Comparison of ENCODE assay signal across 12 mouse cellular contexts in the genomic region with DNA sequence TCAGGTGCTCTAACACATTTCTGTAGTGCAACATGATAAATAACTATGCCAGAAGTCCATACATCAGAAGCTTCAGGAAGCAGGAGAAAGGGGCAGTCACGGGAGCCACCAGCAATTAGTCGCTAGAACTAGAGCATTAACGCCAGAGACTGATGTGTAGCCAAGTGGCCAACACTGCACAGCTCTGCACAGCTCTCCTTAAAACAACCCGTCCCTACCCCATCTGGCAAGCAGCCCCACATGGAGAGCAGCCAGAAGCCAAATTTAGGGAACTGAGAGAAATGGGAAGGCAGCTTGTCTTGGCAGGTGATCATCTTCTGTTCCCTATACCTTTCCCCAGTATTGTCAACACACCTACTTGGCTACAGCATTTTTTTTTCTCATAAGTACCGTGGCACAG.
DNase-seq lines count a peak whose midpoint lies in the region; ATAC-seq and TF ChIP-seq lines count a peak whose summit lies in the region.
"Had no signal": no experiment of that assay in that cellular context is flagged by ENCODE, and none has a peak within 500 bp of the region (broad histone marks: within the 10 kb centered on the region; RNA-seq: fewer than 3 reads in every experiment).

No protein-coding gene starts in this region.

- H3K9ac ChIP-seq in limb, embryonic 14.5 days (ENCODE audit: low read depth, low read length, severe bottlenecking): no peak overlapping the region
- H3K9ac ChIP-seq: embryonic facial prominence, embryonic 15.5 days; heart, embryonic 13.5 days; liver, embryonic 15.5 days had no signal

- no peak overlapping the region for H3K4me2 ChIP-seq in limb, embryonic 14.5 days (replicated peaks; ENCODE audit: low read depth, low read length, severe bottlenecking)
- H3K4me2 ChIP-seq: embryonic facial prominence, embryonic 15.5 days; heart, embryonic 13.5 days; liver, embryonic 15.5 days had no signal

- no peak for ATAC-seq in limb, embryonic 14.5 days (ENCODE audit: low FRiP score, low read depth)

- no peaks in the 10 kb centered on the region for H3K9me3 ChIP-seq in limb, embryonic 14.5 days (ENCODE audit: control insufficient read depth, low read length)
- H3K9me3 ChIP-seq in limb, embryonic 10.5 days (replicated peaks): no peaks in the 10 kb centered on the region
- H3K9me3 ChIP-seq: embryonic facial prominence, embryonic 15.5 days; heart, embryonic 13.5 days; liver, embryonic 15.5 days had no signal

- no peak for TF ChIP-seq POLR2A in limb, embryonic 14.5 days (IDR thresholded peaks at IDR 0.05; ENCODE audit: borderline replicate concordance, extremely low read depth, insufficient read depth, insufficient read length)

- no peaks in the 10 kb centered on the region for H3K27me3 ChIP-seq in limb, embryonic 14.5 days (ENCODE audit: control insufficient read depth, insufficient read depth, low read length)
- no peaks in the 10 kb centered on the region for H3K27me3 ChIP-seq in limb, embryonic 10.5 days (ENCODE audit: low read depth, poor library complexity, severe bottlenecking)
- H3K27me3 ChIP-seq: embryonic facial prominence, embryonic 15.5 days; heart, embryonic 13.5 days; liver, embryonic 15.5 days had no signal

- H3K36me3 ChIP-seq in limb, embryonic 14.5 days (ENCODE audit: control insufficient read depth, insufficient read depth, low read length): no peaks in the 10 kb centered on the region
- H3K36me3 ChIP-seq in limb, embryonic 10.5 days: no peaks in the 10 kb centered on the region
- H3K36me3 ChIP-seq: embryonic facial prominence, embryonic 15.5 days; heart, embryonic 13.5 days; liver, embryonic 15.5 days had no signal

- no peak overlapping the region for H3K4me3 ChIP-seq in limb, embryonic 14.5 days (replicated peaks; ENCODE audit: low read length)
- no peak overlapping the region for H3K4me3 ChIP-seq in limb, embryonic 10.5 days
- H3K4me3 ChIP-seq: embryonic facial prominence, embryonic 15.5 days; heart, embryonic 13.5 days; liver, embryonic 15.5 days had no signal

- WGBS in limb, embryonic 14.5 days: 47% methylated on average over 5 of the region's 5 CpGs
- 65% methylated on average over 5 of the region's 5 CpGs for WGBS in limb, embryonic 10.5 days

- H3K27ac ChIP-seq in limb, embryonic 14.5 days (replicated peaks; ENCODE audit: low read depth, low read length): no peak overlapping the region
- H3K27ac ChIP-seq in limb, embryonic 10.5 days: no peak overlapping the region
- H3K27ac ChIP-seq: embryonic facial prominence, embryonic 15.5 days; heart, embryonic 13.5 days; liver, embryonic 15.5 days had no signal

- peak; percentile 17 for DNase-seq in limb, embryonic 14.5 days (ENCODE audit: low spot score)
- DNase-seq in limb, embryonic 10.5 days (ENCODE audit: low spot score): no peak
- peak; percentile 67 for DNase-seq in cerebellum, adult 8-10 months
- peak; percentile 2 to 27 for DNase-seq in frontal cortex, postnatal 36 days (ENCODE audit: low spot score in 2 of 2)
- peak; percentile 61 to 65 for DNase-seq in right cerebral cortex, postnatal 10 days (ENCODE audit: low spot score in 2 of 2)
- no peak for DNase-seq in c-Kit-positive CD71-positive TER-119-positive erythroid progenitor cells, embryonic 14.5 days (ENCODE audit: low spot score)
- DNase-seq in kidney, postnatal 10 days: no peak
- DNase-seq: adrenal gland, postnatal 36 days; thymus, postnatal 4 days had no signal

- H3K4me1 ChIP-seq in limb, embryonic 14.5 days (ENCODE audit: control insufficient read depth, insufficient read depth, low read length): no peaks in the 10 kb centered on the region
- H3K4me1 ChIP-seq in limb, embryonic 10.5 days: 0 out of 2 replicates have a peak, but pooled peaks cover 2% of the 10 kb centered on the region
- H3K4me1 ChIP-seq: embryonic facial prominence, embryonic 15.5 days; heart, embryonic 13.5 days; liver, embryonic 15.5 days had no signal

Comparison
In these comparisons a context has a peak if more than half of its experiments do, and no peak if none do; other contexts are left out.
1. DNase-seq: peak in limb, embryonic 14.5 days (single experiment), cerebellum, adult 8-10 months (single experiment), frontal cortex, postnatal 36 days (2 of 2) and right cerebral cortex, postnatal 10 days (2 of 2); none in limb, embryonic 10.5 days (single experiment), c-Kit-positive CD71-positive TER-119-positive erythroid progenitor cells, embryonic 14.5 days (single experiment) and kidney, postnatal 10 days (single experiment).